Mouse (Mus musculus): ENCODE measurements around the gene Timd4. TPM values are rescaled to one million over a fixed set of nuclear protein-coding genes. Genes with fewer than 3 reads are reported as not detected.

Gene Timd4
- polyA plus RNA-seq, 2 experiments, result 4.3 to 6.3 TPM

GRCm38 (mm10) chr11:46882456-46882855 lies 71.9 kb downstream of the Timd4 start:
- 56% methylated on average over 2 of the region's 2 CpGs for WGBS (ENCODE audit: insufficient replicate concordance)
- no peaks in the 10 kb centered on the region for H3K4me1 ChIP-seq (replicated peaks; ENCODE audit: control insufficient read depth in 2 of 2, insufficient read depth in 2 of 2, low read length in 1 of 2)
- H3K36me3 ChIP-seq (replicated peaks; ENCODE audit: control insufficient read depth, insufficient read depth, low read depth), result no peaks in the 10 kb centered on the region
- ATAC-seq (ENCODE audit: insufficient read depth) (no peak), DNase-seq (ENCODE audit: low read depth in 3 of 3, low spot score in 3 of 3) (no peak)
- no peak overlapping the region for H3K4me2 ChIP-seq (ENCODE audit: low read depth)
- H3K4me3 ChIP-seq (ENCODE audit: insufficient read depth in 1 of 2, low read depth in 2 of 2, low read length in 2 of 2), result no peak overlapping the region
- no peak for TF ChIP-seq CTCF (IDR thresholded peaks at IDR 0.05; ENCODE audit: low read depth)
- no peak for TF ChIP-seq EP300 (IDR thresholded peaks at IDR 0.05; ENCODE audit: low read depth)
- H3K27me3 ChIP-seq (ENCODE audit: control insufficient read depth, insufficient read depth, low read length), result no peaks in the 10 kb centered on the region
- H3K27ac ChIP-seq, result no peak overlapping the region
- H3K9me3 ChIP-seq (ENCODE audit: control insufficient read depth, low read length), result no peaks in the 10 kb centered on the region
- no peak overlapping the region for H3K9ac ChIP-seq (replicated peaks)

GRCm38 (mm10) chr11:46889093-46889492 lies 78.5 kb downstream of the Timd4 start:
- no peaks in the 10 kb centered on the region for H3K36me3 ChIP-seq (replicated peaks; ENCODE audit: control insufficient read depth, insufficient read depth, low read depth)
- H3K4me2 ChIP-seq (ENCODE audit: low read depth), result no peak overlapping the region
- ATAC-seq (ENCODE audit: insufficient read depth) (no peak), DNase-seq (ENCODE audit: low read depth in 3 of 3, low spot score in 3 of 3) (no peak)
- TF ChIP-seq EP300 (IDR thresholded peaks at IDR 0.05; ENCODE audit: low read depth) (no peak), CTCF (IDR thresholded peaks at IDR 0.05; ENCODE audit: low read depth) (no peak)
- no peak overlapping the region for H3K9ac ChIP-seq (replicated peaks)
- H3K4me3 ChIP-seq (ENCODE audit: insufficient read depth in 1 of 2, low read depth in 2 of 2, low read length in 2 of 2), result no peak overlapping the region
- no peak overlapping the region for H3K27ac ChIP-seq
- H3K9me3 ChIP-seq (ENCODE audit: control insufficient read depth, low read length), result no peaks in the 10 kb centered on the region
- H3K4me1 ChIP-seq (replicated peaks; ENCODE audit: control insufficient read depth in 2 of 2, insufficient read depth in 2 of 2, low read length in 1 of 2), result no peaks in the 10 kb centered on the region
- H3K27me3 ChIP-seq (ENCODE audit: control insufficient read depth, insufficient read depth, low read length), result no peaks in the 10 kb centered on the region
- 59% methylated on average over 3 of the region's 3 CpGs for WGBS (ENCODE audit: insufficient replicate concordance)

Other genes with a start within 250 kb of the Timd4 start
- 0.02 TPM in 1 of 2 replicates, not detected in the other for gene BC053393, start 239.3 kb upstream of the Timd4 start, polyA plus RNA-seq (2012; rRNA removed)
- not detected in 2 replicates for gene BC053393, start 239.3 kb upstream of the Timd4 start, polyA plus RNA-seq (2014; fragmentation: Nextera tagmentation; extraction: Ambion mirVana)
- gene Dppa1, start 181.5 kb upstream of the Timd4 start, polyA plus RNA-seq (2012; rRNA removed), result not detected in 2 replicates
- gene Dppa1, start 181.5 kb upstream of the Timd4 start, polyA plus RNA-seq (2014; fragmentation: Nextera tagmentation; extraction: Ambion mirVana), result not detected in 2 replicates
- 19.3 and 31.1 TPM in 2 replicates for gene Timd2, start 103.7 kb upstream of the Timd4 start, polyA plus RNA-seq (2012; rRNA removed)
- gene Timd2, start 103.7 kb upstream of the Timd4 start, polyA plus RNA-seq (2014; fragmentation: Nextera tagmentation; extraction: Ambion mirVana), result 39.3 and 39.7 TPM in 2 replicates
- not detected in 2 replicates for gene Havcr1, start 75.7 kb upstream of the Timd4 start, polyA plus RNA-seq (2012; rRNA removed)
- gene Havcr1, start 75.7 kb upstream of the Timd4 start, polyA plus RNA-seq (2014; fragmentation: Nextera tagmentation; extraction: Ambion mirVana), result not detected in 2 replicates